Mouse (Mus musculus) kidney, adult 2 months (tissue): Measurements from ENCODE around the gene Prkg1.

Experiments used
- CTCF ChIP-seq: fragments of 200-500 bp; conservative IDR thresholded peaks from 2 replicates; pipeline ENCODE4 v1.5.1; 2011; ENCODE audit warnings: low read depth, mild to moderate bottlenecking, control low read depth, low read length, moderate library complexity, mixed read lengths; ENCODE audit not compliant: insufficient read depth, insufficient read length
- POLR2A ChIP-seq: fragments of 200-500 bp; IDR thresholded peaks from one replicate; pipeline ENCODE4 v1.6.1; 2011; ENCODE audit warnings: low read depth, low read length, control low read depth

DNA sequence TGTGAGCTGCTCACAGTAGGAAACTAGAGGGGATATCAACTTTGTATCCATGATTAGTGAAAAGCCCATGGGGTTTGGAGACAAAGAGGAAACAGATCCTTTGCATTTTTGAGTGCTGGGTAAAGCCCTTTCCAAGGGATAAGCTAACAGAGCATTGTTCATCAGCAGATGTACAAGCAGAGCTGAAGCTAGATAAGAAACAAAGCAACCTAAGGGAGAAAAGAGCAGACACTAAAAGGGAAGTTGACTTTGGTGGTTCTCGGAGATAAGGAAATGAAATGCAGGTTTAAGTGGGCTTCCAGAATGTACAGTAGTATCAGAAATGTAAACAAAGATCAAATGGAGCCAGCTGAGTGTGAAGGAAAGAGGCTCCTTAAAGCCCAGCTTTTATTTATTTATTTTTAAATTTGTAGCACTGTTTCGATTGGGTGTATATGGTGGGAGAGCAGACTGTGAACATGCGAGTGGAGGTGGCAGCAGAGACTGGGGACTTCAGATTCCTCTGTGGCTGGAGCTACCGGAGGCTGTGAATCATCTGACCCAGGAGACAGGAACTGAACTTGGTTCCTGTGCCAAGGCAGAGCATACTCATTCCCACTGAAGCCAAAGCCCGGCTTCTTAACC is 822.4 kb downstream of the Prkg1 start:
- TF ChIP-seq CTCF (no peak), POLR2A (no peak)
